Mouse (Mus musculus) embryonic facial prominence, embryonic 13.5 days (tissue): ENCODE data around the gene Rab27a. TPM values are rescaled to one million over a fixed set of nuclear protein-coding genes. Genes with fewer than 3 reads are reported as not detected.

Experiments
- ATAC-seq: fragments of 200-750 bp; cut with Nextera tagmentation; 2 replicates; pipeline ENCODE4 v1.8.0; 2017; ENCODE audit warnings: low read depth; ENCODE audit not compliant: insufficient number of reproducible peaks, insufficient read depth, low FRiP score, low TSS enrichment
- H3K27ac ChIP-seq: fragments of 300-500 bp; sonication (generic); 2 replicates; pipeline ENCODE4 v1.5.1; 2015; ENCODE audit warnings: moderate library complexity, mild to moderate bottlenecking, inconsistent platforms
- H3K27me3 ChIP-seq: fragments of 300-500 bp; sonication (generic); 2 replicates; pipeline ENCODE4 v1.6.1; 2015; ENCODE audit warnings: mild to moderate bottlenecking, inconsistent platforms
- H3K36me3 ChIP-seq: fragments of 300-500 bp; sonication (generic); 2 replicates; pipeline ENCODE4 v1.6.1; 2015; ENCODE audit warnings: mild to moderate bottlenecking, inconsistent platforms
- H3K4me1 ChIP-seq: fragments of 300-500 bp; sonication (generic); 2 replicates; pipeline ENCODE4 v1.6.1; 2015; ENCODE audit warnings: inconsistent platforms
- H3K4me2 ChIP-seq: fragments of 300-500 bp; sonication (generic); 2 replicates; pipeline ENCODE4 v1.6.1; 2015; ENCODE audit warnings: moderate library complexity, mild to moderate bottlenecking, inconsistent platforms
- H3K4me3 ChIP-seq: fragments of 300-500 bp; sonication (generic); 2 replicates; pipeline ENCODE4 v1.5.1; 2015; ENCODE audit warnings: mild to moderate bottlenecking, inconsistent platforms
- H3K9ac ChIP-seq: fragments of 300-500 bp; sonication (generic); 2 replicates; pipeline ENCODE4 v1.6.1; 2015; ENCODE audit warnings: mild to moderate bottlenecking, inconsistent platforms
- H3K9me3 ChIP-seq: fragments of 300-500 bp; sonication (generic); 2 replicates; pipeline ENCODE4 v1.6.1; 2016; ENCODE audit warnings: inconsistent platforms
- WGBS: fragments of 180-500 bp; shearing (Covaris S2); methylation state at CpG from one replicate; pipeline ENCODE4 v1.1.7; 2015; ENCODE audit warnings: mixed read lengths; 5-methylcytosine and 5-hydroxymethylcytosine counted together
- polyA plus RNA-seq: library from polyadenylated mRNA; unstranded; fragments of >200 nt; fragmentation: Nextera tagmentation; extraction: Ambion mirVana; gene quantifications from 2 replicates; pipeline ENCODE4 v1.2.1, GENCODE M21; 2015

The Rab27a gene
- polyA plus RNA-seq, 1 experiment from 2014 or later, result 9.7 TPM

- H3K36me3 ChIP-seq, result peaks cover 68% of the 10 kb centered on the region
- no peak for ATAC-seq
- no peak overlapping the region for H3K9ac ChIP-seq
- no peaks in the 10 kb centered on the region for H3K9me3 ChIP-seq
- 91% methylated on average over 10 of the region's 10 CpGs for WGBS
- no peaks in the 10 kb centered on the region for H3K4me1 ChIP-seq
- no peak overlapping the region for H3K4me3 ChIP-seq
- H3K27ac ChIP-seq, result no peak overlapping the region
- no peaks in the 10 kb centered on the region for H3K27me3 ChIP-seq
- H3K4me2 ChIP-seq, result no peak overlapping the region
These were observed 24.8 kb upstream of the Rab27a start for GRCm38 (mm10) chr9:73019841-73020240.

GRCm38 (mm10) chr9:73020566-73021097 lies 24.0 kb upstream of the Rab27a start:
- no peaks in the 10 kb centered on the region for H3K4me1 ChIP-seq
- ATAC-seq, result no peak
- H3K27ac ChIP-seq, result no peak overlapping the region
- peaks cover 65% of the 10 kb centered on the region for H3K36me3 ChIP-seq
- 93% methylated on average over 5 of the region's 5 CpGs for WGBS
- H3K9ac ChIP-seq, result no peak overlapping the region
- H3K4me3 ChIP-seq, result no peak overlapping the region
- no peaks in the 10 kb centered on the region for H3K27me3 ChIP-seq
- no peaks in the 10 kb centered on the region for H3K9me3 ChIP-seq
- H3K4me2 ChIP-seq, result no peak overlapping the region

DNA sequence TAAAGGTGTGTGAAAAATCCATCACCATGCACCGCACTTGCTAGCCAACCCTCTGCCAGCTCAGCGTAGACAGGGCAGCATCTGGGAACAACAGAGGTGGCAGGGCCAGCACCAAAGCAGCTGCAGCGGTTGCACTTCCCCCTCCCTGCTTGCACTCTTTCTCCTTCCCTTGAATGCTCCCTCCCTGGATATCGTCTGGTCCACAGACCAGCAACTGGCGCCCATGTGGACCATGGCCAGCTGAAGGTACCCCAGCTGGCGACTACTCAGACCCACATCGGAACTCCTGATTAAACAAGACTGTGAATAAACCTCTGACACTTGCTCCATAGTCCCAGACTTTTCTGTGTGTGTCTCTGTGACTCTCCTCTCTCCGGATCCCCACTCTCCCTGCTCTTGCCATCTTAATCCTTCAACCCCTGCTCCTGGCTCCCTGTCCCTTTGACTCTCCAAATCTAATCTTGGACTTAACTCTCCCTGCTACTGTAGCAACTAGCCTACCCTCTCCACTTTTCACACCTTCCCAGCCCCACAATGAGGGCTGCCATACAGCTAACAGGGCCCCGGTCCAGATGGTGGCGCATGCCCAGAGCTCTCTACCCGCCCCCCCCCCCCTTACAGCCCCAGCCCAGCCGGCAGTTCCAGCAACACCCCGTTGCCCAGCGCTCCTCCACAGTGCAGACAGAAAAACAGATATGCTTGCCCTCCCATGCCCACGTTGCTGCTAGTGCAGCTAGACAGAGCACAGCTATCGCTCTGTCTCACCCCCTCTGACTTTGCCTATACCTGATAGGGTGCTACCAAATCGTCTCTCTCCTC lies 18.6 kb upstream of the Rab27a start:
- H3K36me3 ChIP-seq, result peaks cover 38% of the 10 kb centered on the region
- no peak overlapping the region for H3K27ac ChIP-seq
- 0 out of 2 replicates have a peak, but pooled peaks have one; percentile 26 for ATAC-seq
- WGBS, result 29% methylated on average over 17 of the region's 17 CpGs
- H3K4me3 ChIP-seq, result no peak overlapping the region
- no peaks in the 10 kb centered on the region for H3K27me3 ChIP-seq
- no peaks in the 10 kb centered on the region for H3K4me1 ChIP-seq
- no peaks in the 10 kb centered on the region for H3K9me3 ChIP-seq
- 0 out of 2 replicates have a peak overlapping the region, but pooled peaks have one; percentile 27 for H3K9ac ChIP-seq
- peak overlapping the region; percentile 30; the same call in 1 of the 2 replicates for H3K4me2 ChIP-seq

GRCm38 (mm10) chr9:73030443-73030842 lies 14.2 kb upstream of the Rab27a start:
- Histone ChIP-seq H3K4me1 (no peaks in the 10 kb centered on the region), H3K27ac (no peak overlapping the region), H3K9ac (no peak overlapping the region), H3K27me3 (no peaks in the 10 kb centered on the region), H3K9me3 (no peaks in the 10 kb centered on the region), H3K4me3 (no peak overlapping the region), H3K4me2 (no peak overlapping the region), H3K36me3 (peaks cover 53% of the 10 kb centered on the region)
- 85% methylated on average over 1 of the region's 1 CpGs for WGBS
- ATAC-seq, result no peak

DNA sequence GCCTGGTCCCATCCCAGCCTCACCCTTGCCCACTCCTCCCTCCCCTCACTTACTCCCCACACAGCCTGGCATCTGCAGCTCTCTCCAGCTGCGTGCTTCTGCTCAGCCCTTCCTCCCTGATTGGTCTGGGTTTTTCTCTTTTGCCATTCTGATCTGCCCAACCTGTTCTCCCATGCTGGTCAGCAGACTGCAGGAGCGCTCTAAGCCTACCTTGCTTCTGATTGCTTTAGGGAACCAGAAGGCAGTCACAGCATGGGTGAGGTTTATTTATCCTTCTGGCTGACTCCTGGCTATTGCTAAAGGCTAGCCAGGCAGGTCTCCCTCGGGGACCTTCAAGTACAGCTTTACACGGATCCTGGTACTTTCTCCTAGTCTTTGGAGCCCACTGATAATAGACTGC lies 13.2 kb upstream of the Rab27a start:
- no peaks in the 10 kb centered on the region for H3K4me1 ChIP-seq
- 76% methylated on average over 4 of the region's 4 CpGs for WGBS
- H3K4me2 ChIP-seq, result no peak overlapping the region
- no peak overlapping the region for H3K27ac ChIP-seq
- no peak overlapping the region for H3K9ac ChIP-seq
- H3K27me3 ChIP-seq, result no peaks in the 10 kb centered on the region
- H3K36me3 ChIP-seq, result peaks cover 53% of the 10 kb centered on the region
- no peak overlapping the region for H3K4me3 ChIP-seq
- H3K9me3 ChIP-seq, result no peaks in the 10 kb centered on the region
- no peak for ATAC-seq

- Histone ChIP-seq H3K27ac (no peak overlapping the region), H3K4me1 (no peaks in the 10 kb centered on the region), H3K9me3 (no peaks in the 10 kb centered on the region), H3K36me3 (peaks cover 48% of the 10 kb centered on the region), H3K4me3 (no peak overlapping the region), H3K9ac (no peak overlapping the region), H3K4me2 (no peak overlapping the region), H3K27me3 (no peaks in the 10 kb centered on the region)
- ATAC-seq, result no peak
- WGBS, result 91% methylated on average over 1 of the region's 1 CpGs
These were observed 11.2 kb upstream of the Rab27a start for GRCm38 (mm10) chr9:73033406-73033805.

GRCm38 (mm10) chr9:73039222-73039945 lies 5.3 kb upstream of the Rab27a start:
- Histone ChIP-seq H3K27ac (peak overlapping the region; percentile 88), H3K4me1 (peaks cover 17% of the 10 kb centered on the region), H3K4me2 (peak overlapping the region; percentile 87), H3K27me3 (no peaks in the 10 kb centered on the region), H3K4me3 (peak overlapping the region; percentile 86), H3K9ac (peak overlapping the region; percentile 86), H3K9me3 (no peaks in the 10 kb centered on the region), H3K36me3 (peaks cover 3% of the 10 kb centered on the region; the same call in 1 of the 2 replicates)
- ATAC-seq, result peak; percentile 85
- under 1% methylated on average over 49 of the region's 49 CpGs for WGBS

DNA sequence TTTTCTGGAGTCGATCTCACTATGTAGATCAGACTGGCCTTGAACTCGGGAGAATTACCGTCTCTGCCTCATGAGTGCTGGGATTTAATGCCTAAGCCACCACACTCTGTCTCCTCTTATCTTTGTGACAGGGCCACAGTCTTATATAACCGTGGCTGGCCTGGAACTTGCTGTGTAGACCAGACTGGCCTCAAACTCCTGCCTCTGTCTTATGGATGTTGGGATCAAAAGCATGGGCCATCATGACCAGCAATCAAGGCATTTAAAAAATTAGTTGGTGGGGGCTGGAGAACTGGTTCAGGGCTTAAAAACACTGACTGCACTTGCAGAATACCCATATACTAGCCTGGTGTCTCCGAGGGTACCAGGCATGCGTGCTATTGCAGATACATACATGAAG lies 4.6 kb upstream of the Rab27a start, which contains the start of gene Pigb:
Gene Pigb, minus strand, starts transcription at position 299 of the 400 bp plus-strand sequence.
- peak within 1 kb of the TSS; percentile 87 for H3K4me2 ChIP-seq
- peak within 1 kb of the TSS; percentile 88 for H3K27ac ChIP-seq
- H3K4me3 ChIP-seq, result peak within 1 kb of the TSS; percentile 86
- H3K4me1 ChIP-seq, result peaks cover 22% of the 10 kb centered on the region
- 32% methylated on average over 6 of the region's 6 CpGs for WGBS
- H3K27me3 ChIP-seq, result no peaks in the 10 kb centered on the region
- no peak for ATAC-seq
- peak within 1 kb of the TSS; percentile 86 for H3K9ac ChIP-seq
- H3K36me3 ChIP-seq, result no peaks in the 10 kb centered on the region; the same call in 1 of the 2 replicates
- H3K9me3 ChIP-seq, result no peaks in the 10 kb centered on the region

- H3K36me3 ChIP-seq, result no peaks in the 10 kb centered on the region
- 7% methylated on average over 7 of the region's 7 CpGs for WGBS
- peak overlapping the region; percentile 76 for H3K9ac ChIP-seq
- 0 out of 2 replicates have a peak, but pooled peaks cover 3% of the 10 kb centered on the region for H3K27me3 ChIP-seq
- H3K4me1 ChIP-seq, result peaks cover 27% of the 10 kb centered on the region
- H3K27ac ChIP-seq, result no peak overlapping the region
- H3K4me2 ChIP-seq, result peak overlapping the region; percentile 94
- H3K4me3 ChIP-seq, result peak overlapping the region; percentile 55
- H3K9me3 ChIP-seq, result no peaks in the 10 kb centered on the region
- ATAC-seq, result no peak
These were observed 550 bp downstream of the Rab27a start for GRCm38 (mm10) chr9:73045204-73045603.

DNA sequence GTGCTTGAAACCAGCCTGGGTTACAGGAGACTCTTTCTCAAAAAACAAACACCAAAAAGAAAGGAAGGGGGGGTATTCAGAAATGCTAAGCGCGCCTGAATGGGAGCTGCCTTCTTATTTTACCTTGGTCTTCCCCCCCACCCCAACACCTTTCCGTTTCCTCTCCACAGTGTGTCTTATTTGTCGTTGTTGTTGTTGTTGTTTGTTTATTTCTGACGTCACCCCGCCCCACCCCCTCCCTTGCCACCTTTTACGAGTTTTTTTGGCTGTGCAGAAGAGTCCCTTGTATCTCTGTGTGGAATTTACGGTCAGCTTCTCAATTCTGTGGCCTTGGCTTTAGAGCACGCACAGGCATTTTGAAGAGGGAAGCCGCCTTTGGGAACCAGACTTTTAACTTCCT lies 1.1 kb downstream of the Rab27a start:
- Histone ChIP-seq H3K36me3 (no peaks in the 10 kb centered on the region), H3K9ac (0 out of 2 replicates have a peak overlapping the region, but pooled peaks have one; percentile 76), H3K27ac (no peak overlapping the region), H3K27me3 (0 out of 2 replicates have a peak, but pooled peaks cover 3% of the 10 kb centered on the region), H3K4me3 (peak overlapping the region; percentile 55), H3K9me3 (no peaks in the 10 kb centered on the region), H3K4me1 (peaks cover 28% of the 10 kb centered on the region), H3K4me2 (peak overlapping the region; percentile 94)
- 73% methylated on average over 10 of the region's 10 CpGs for WGBS
- ATAC-seq, result no peak

DNA sequence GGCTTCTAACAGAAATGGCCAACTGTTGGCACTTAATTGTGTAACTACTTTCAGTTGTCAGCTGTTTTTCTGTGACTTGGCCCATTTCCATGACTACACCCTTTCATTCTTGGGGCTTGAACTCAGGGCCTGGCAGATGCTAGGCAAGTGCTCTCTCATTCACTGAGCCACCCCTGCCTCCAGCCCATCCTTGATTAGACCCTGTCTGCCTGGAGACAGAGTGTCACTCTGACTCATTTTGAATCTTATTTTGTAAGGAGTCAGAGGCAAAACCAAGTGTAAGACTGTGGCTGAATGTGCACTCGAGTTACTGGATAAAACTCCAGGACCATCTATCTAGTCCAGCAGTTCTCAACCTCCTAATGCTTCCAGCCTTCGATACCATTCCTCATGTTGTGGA lies 3.3 kb downstream of the Rab27a start:
- WGBS, result 86% methylated on average over 2 of the region's 2 CpGs
- no peak overlapping the region for H3K4me3 ChIP-seq
- no peak overlapping the region for H3K9ac ChIP-seq
- ATAC-seq, result no peak
- peaks cover 32% of the 10 kb centered on the region for H3K4me1 ChIP-seq
- H3K36me3 ChIP-seq, result no peaks in the 10 kb centered on the region
- H3K27ac ChIP-seq, result no peak overlapping the region
- H3K9me3 ChIP-seq, result no peaks in the 10 kb centered on the region
- no peak overlapping the region for H3K4me2 ChIP-seq
- H3K27me3 ChIP-seq, result 0 out of 2 replicates have a peak, but pooled peaks cover 3% of the 10 kb centered on the region
